Mouse (Mus musculus): Measurements from ENCODE around the gene Sh3rf1. TPM values are rescaled to one million over a fixed set of nuclear protein-coding genes. Genes with fewer than 3 reads are reported as not detected.

The Sh3rf1 gene
- polyA plus RNA-seq, 1 experiment from 2014 or later, result 8.3 TPM

GRCm38 (mm10) chr8:61228678-61229077 is 5.0 kb downstream of the Sh3rf1 start:
- no peaks in the 10 kb centered on the region; the same call in none of the 2 replicates for H3K4me1 ChIP-seq (replicated peaks; ENCODE audit: control insufficient read depth, insufficient read depth, low read length)
- H3K9ac ChIP-seq (ENCODE audit: low read depth, low read length), result no peak overlapping the region
- H3K36me3 ChIP-seq (ENCODE audit: control insufficient read depth, insufficient read depth), result peaks cover 9% of the 10 kb centered on the region; the same call in 1 of the 2 replicates
- ATAC-seq, result no peak
- no peaks in the 10 kb centered on the region for H3K27me3 ChIP-seq (replicated peaks; ENCODE audit: control insufficient read depth, insufficient read depth, low read length)
- no peak for TF ChIP-seq CTCF (IDR thresholded peaks at IDR 0.05; ENCODE audit: low read depth)
- H3K27ac ChIP-seq (ENCODE audit: low read depth, low read length), result no peak overlapping the region
- H3K4me2 ChIP-seq (replicated peaks; ENCODE audit: low read depth), result peak overlapping the region; percentile 92
- no peaks in the 10 kb centered on the region for H3K9me3 ChIP-seq (ENCODE audit: control insufficient read depth)
- WGBS, result 62% methylated on average over 8 of the region's 8 CpGs
- H3K4me3 ChIP-seq (ENCODE audit: low read depth, low read length), result no peak overlapping the region

DNA sequence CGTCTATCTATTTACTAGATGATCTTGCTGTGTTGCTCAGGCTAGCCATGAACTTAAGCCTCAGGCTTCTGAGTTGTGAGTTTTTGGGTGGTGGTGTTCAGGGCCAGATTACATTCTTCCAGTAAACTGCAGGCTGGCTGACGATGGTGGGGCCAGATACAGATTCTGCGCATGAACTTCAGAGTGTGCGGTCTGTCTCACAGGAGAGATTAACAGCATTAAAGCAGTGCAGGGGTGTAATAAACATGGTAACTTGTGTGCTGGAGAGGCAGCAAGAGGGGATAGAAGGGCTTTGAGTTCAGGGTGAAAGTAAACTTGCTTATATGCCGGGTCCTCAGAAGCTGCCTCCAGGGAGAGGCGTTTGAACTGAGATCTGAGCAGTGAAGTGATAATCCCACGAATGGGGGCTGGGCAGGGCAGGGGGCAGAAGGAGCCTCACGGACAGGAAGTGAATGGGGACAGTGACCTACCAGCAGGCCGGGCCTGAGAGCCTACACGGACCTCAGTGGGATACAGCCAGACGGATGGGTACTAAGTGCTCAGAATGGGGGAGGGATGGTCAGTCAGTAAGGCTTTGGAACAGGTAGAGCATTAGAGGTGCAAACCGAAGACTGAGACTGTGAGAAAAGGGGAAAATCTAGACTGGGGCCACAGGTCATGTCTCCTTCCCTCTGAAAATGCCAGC is 6.0 kb downstream of the Sh3rf1 start:
- no peak for TF ChIP-seq CTCF (IDR thresholded peaks at IDR 0.05; ENCODE audit: low read depth)
- Histone ChIP-seq H3K27ac (ENCODE audit: low read depth, low read length) (no peak overlapping the region), H3K4me1 (replicated peaks; ENCODE audit: control insufficient read depth, insufficient read depth, low read length) (no peaks in the 10 kb centered on the region; the same call in none of the 2 replicates), H3K4me2 (replicated peaks; ENCODE audit: low read depth) (peak overlapping the region; percentile 33; the same call in 1 of the 2 replicates), H3K27me3 (replicated peaks; ENCODE audit: control insufficient read depth, insufficient read depth, low read length) (no peaks in the 10 kb centered on the region), H3K9me3 (ENCODE audit: control insufficient read depth) (no peaks in the 10 kb centered on the region), H3K36me3 (ENCODE audit: control insufficient read depth, insufficient read depth) (peaks cover 9% of the 10 kb centered on the region; the same call in 1 of the 2 replicates), H3K9ac (ENCODE audit: low read depth, low read length) (no peak overlapping the region), H3K4me3 (ENCODE audit: low read depth, low read length) (no peak overlapping the region)
- 52% methylated on average over 12 of the region's 12 CpGs for WGBS
- no peak for ATAC-seq

GRCm38 (mm10) chr8:61230881-61231755 is 7.4 kb downstream of the Sh3rf1 start:
- Histone ChIP-seq H3K27ac (ENCODE audit: low read depth, low read length) (no peak overlapping the region), H3K9me3 (ENCODE audit: control insufficient read depth) (no peaks in the 10 kb centered on the region), H3K4me2 (replicated peaks; ENCODE audit: low read depth) (no peak overlapping the region), H3K9ac (ENCODE audit: low read depth, low read length) (no peak overlapping the region), H3K4me1 (replicated peaks; ENCODE audit: control insufficient read depth, insufficient read depth, low read length) (no peaks in the 10 kb centered on the region; the same call in none of the 2 replicates), H3K27me3 (replicated peaks; ENCODE audit: control insufficient read depth, insufficient read depth, low read length) (no peaks in the 10 kb centered on the region), H3K36me3 (ENCODE audit: control insufficient read depth, insufficient read depth) (peaks cover 7% of the 10 kb centered on the region; the same call in 1 of the 2 replicates), H3K4me3 (ENCODE audit: low read depth, low read length) (no peak overlapping the region)
- WGBS, result 92% methylated on average over 11 of the region's 11 CpGs
- ATAC-seq, result no peak
- TF ChIP-seq CTCF (IDR thresholded peaks at IDR 0.05; ENCODE audit: low read depth), result no peak

- H3K9ac ChIP-seq (ENCODE audit: low read depth, low read length), result no peak overlapping the region
- TF ChIP-seq CTCF (IDR thresholded peaks at IDR 0.05; ENCODE audit: low read depth), result no peak
- no peaks in the 10 kb centered on the region for H3K4me1 ChIP-seq (replicated peaks; ENCODE audit: control insufficient read depth, insufficient read depth, low read length)
- H3K36me3 ChIP-seq (ENCODE audit: control insufficient read depth, insufficient read depth), result no peaks in the 10 kb centered on the region
- H3K4me2 ChIP-seq (replicated peaks; ENCODE audit: low read depth), result peak overlapping the region; percentile 50; the same call in 1 of the 2 replicates
- no peak overlapping the region for H3K4me3 ChIP-seq (ENCODE audit: low read depth, low read length)
- 56% methylated on average over 5 of the region's 5 CpGs for WGBS
- no peak for ATAC-seq
- peak overlapping the region; percentile 76; the same call in 1 of the 2 replicates for H3K27ac ChIP-seq (ENCODE audit: low read depth, low read length)
- H3K9me3 ChIP-seq (ENCODE audit: control insufficient read depth), result no peaks in the 10 kb centered on the region
- H3K27me3 ChIP-seq (replicated peaks; ENCODE audit: control insufficient read depth, insufficient read depth, low read length), result no peaks in the 10 kb centered on the region
Measured at GRCm38 (mm10) chr8:61235499-61235898, 11.8 kb downstream of the Sh3rf1 start.

GRCm38 (mm10) chr8:61236506-61237268 is 13.0 kb downstream of the Sh3rf1 start:
- H3K4me2 ChIP-seq (replicated peaks; ENCODE audit: low read depth), result peak overlapping the region; percentile 50
- no peak overlapping the region for H3K9ac ChIP-seq (ENCODE audit: low read depth, low read length)
- no peak overlapping the region for H3K4me3 ChIP-seq (ENCODE audit: low read depth, low read length)
- peak overlapping the region; percentile 76 for H3K27ac ChIP-seq (ENCODE audit: low read depth, low read length)
- H3K9me3 ChIP-seq (ENCODE audit: control insufficient read depth), result no peaks in the 10 kb centered on the region
- no peaks in the 10 kb centered on the region for H3K4me1 ChIP-seq (replicated peaks; ENCODE audit: control insufficient read depth, insufficient read depth, low read length)
- TF ChIP-seq CTCF (IDR thresholded peaks at IDR 0.05; ENCODE audit: low read depth), result no peak
- H3K36me3 ChIP-seq (ENCODE audit: control insufficient read depth, insufficient read depth), result no peaks in the 10 kb centered on the region
- ATAC-seq, result peak; percentile 87
- H3K27me3 ChIP-seq (replicated peaks; ENCODE audit: control insufficient read depth, insufficient read depth, low read length), result no peaks in the 10 kb centered on the region
- 33% methylated on average over 9 of the region's 9 CpGs for WGBS
